Mouse (Mus musculus): Measurements from ENCODE around the gene P3h4.

P3h4 gene

DNA sequence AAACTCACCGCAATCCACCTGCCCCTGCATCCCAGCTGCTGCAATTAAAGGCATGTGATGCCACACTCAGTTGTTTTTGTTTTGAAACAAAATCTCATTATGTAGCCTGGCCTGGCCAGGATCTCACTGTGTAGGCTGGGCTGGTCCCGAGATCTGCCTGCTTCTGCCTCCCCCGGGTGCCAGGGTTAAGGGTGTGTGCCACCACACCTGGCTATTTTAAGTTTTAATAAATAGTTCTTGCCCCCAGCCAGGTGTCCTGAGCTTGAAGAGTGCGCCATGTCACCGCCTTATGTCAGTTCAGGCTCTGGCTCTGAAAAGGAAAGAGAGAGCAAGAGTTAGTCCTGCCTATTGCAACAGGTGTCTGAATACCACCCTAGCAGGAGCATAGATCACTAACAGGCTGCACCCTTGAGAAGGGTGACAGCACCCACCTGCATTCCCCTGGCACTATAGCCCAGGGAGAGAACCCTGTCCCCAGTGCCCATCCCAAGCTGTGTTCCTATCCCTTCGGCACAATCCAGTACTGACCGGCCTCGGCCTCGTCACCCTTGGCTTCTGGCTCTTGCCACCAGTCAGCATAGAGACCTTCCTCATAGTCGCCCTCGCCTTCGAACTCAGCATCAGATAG, 5.7 kb downstream of the P3h4 start:
- DNase-seq (ENCODE audit: low read depth, low spot score): no peak

GRCm38 (mm10) chr11:100408076-100408834, 6.4 kb downstream of the P3h4 start:
- DNase-seq (ENCODE audit: low read depth, low spot score): no peak

- DNase-seq (ENCODE audit: low read depth, low spot score): no peak
These were observed 7.5 kb downstream of the P3h4 start for GRCm38 (mm10) chr11:100406995-100407705.

DNA sequence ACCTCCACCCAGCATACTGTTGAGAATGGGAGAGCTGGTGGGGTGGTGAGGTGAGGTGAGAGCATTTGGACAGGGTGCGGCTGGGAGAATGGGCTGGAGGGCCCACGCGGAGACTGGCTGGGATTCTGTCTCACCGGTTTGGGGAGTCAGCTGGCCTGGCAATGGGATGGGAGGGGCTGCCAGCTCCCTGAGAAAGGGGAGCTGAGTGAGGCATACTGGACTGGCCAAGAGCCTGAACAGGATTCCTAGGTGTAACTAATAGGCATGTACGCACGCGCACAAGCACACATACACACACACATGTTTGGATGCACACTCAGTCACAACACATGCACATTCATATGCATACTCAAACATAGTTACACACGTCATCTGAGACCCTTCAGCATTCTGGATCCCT, 8.4 kb downstream of the P3h4 start:
- DNase-seq (ENCODE audit: low read depth, low spot score): no peak

DNA sequence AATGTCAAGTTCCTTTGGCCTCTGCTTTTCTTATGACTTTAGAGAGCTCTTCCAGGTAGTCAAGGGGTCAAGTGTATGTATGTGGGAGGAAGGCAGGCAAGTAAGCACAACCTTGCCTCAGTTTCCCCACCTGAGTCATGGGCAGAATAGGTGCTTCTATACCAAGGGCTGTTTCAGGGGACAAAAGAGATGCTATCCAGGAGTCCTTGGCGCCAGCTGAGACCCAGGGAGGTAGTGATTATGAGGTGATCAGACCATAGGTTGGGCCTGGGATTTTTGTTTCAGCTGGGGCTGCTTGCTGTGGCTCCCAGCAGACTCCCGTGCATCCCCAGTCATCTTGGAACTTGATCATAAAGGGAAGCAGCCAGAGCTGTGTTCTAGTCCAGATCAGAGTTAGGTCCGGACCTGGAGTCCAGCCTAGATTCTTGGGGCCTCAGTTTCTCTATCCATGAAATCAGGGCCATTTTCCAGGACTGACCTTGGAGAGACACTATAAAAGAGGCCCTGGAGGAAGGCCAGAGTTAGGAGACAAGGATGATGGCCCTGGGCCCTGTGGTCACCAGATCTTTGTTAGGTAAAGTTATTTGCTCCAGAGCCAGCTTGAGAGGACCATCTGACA, 10.1 kb downstream of the P3h4 start:
- DNase-seq (ENCODE audit: low read depth, low spot score): no peak

- no peak for DNase-seq (ENCODE audit: low read depth, low spot score)
These were observed 11.0 kb downstream of the P3h4 start for GRCm38 (mm10) chr11:100403445-100404134.

GRCm38 (mm10) chr11:100402682-100403081, 12.0 kb downstream of the P3h4 start:
- DNase-seq (ENCODE audit: low read depth, low spot score): no peak

- DNase-seq (ENCODE audit: low read depth, low spot score): no peak
These were observed 12.4 kb downstream of the P3h4 start for GRCm38 (mm10) chr11:100402240-100402639.

DNA sequence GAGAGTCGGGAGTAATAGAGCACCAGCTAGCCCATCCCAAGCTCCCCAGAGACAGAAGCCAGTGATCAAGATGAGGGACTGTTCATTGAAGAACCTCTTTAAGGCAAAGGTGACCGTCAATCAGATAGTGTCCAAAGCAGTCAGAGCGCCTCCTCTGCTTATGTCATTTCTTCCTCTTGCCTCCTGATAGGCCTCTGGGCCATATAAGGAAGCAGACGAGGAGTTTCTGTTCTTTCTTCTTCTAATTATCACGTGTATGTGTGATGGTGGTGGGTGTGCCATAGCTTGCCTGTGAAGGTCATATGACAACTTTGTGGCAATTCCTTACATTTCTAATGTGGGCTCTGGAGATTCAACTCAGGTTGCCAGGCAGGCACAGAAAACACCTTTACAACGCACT, 13.8 kb downstream of the P3h4 start:
- no peak for DNase-seq (ENCODE audit: low read depth, low spot score)

DNA sequence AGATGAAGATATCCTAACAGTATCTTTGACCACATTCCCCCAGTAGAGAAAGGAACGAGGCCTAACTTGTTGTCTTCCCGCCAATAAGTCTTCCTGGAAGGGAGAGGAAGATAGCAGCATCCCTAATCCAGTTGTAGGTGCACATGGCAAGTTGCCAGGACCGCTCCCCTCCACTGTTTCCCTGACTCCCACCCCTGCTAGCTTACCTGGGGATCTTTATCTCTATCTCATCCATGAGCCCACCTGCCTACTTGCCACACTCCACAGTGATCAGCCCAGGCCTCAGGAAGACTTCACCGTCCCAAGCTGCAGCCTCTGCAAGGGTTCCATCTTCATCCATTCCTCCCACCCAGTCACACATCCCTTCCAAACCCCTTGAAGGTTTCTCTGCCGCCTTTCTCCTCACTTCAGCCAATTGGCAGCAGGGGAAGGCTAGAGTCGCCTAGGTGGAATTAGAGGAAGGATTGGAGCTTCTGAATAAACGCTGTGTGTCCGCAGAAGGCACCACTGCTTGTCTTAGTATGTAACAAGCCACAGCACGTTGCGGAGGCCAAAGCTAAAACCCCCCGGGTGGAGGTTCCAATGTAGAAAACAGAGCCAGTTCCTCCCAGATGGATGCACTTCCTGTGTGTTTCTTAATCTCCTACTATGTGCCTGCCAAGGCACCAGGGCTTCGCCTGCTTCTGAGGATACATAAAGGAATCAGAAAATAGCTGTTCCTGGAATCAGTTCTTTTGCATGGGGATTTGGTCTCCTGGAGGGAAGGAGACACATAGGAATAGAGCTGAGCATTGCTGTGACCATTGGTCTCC, 14.7 kb downstream of the P3h4 start:
- DNase-seq (ENCODE audit: low read depth, low spot score): no peak

DNA sequence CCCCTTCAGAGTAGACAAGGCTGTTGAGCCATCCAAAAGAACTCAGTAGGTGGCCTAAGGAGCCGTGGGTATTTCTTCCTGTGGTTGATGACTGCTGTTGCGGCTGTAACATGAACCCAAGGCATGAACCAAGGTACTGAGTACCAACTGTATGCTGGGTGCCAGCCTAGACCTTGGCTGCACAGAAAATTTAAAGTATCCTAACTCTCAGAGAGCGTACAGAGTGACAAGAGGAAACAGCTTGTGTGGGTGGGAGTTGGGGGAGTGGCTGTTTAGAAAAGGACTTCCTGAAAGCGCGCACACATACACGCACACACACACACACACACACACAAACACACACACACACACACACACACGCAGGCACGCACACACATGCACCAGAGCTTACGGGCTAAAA, 15.3 kb downstream of the P3h4 start:
- no peak for DNase-seq (ENCODE audit: low read depth, low spot score)

GRCm38 (mm10) chr11:100398517-100398916, 16.1 kb downstream of the P3h4 start:
- DNase-seq (ENCODE audit: low read depth, low spot score): no peak

GRCm38 (mm10) chr11:100397600-100398389, 16.8 kb downstream of the P3h4 start, which contains the start of gene Jup:
Gene Jup, minus strand, starts transcription at chr11:100397763.
- peak; percentile 96 for DNase-seq (ENCODE audit: low read depth, low spot score)

DNA sequence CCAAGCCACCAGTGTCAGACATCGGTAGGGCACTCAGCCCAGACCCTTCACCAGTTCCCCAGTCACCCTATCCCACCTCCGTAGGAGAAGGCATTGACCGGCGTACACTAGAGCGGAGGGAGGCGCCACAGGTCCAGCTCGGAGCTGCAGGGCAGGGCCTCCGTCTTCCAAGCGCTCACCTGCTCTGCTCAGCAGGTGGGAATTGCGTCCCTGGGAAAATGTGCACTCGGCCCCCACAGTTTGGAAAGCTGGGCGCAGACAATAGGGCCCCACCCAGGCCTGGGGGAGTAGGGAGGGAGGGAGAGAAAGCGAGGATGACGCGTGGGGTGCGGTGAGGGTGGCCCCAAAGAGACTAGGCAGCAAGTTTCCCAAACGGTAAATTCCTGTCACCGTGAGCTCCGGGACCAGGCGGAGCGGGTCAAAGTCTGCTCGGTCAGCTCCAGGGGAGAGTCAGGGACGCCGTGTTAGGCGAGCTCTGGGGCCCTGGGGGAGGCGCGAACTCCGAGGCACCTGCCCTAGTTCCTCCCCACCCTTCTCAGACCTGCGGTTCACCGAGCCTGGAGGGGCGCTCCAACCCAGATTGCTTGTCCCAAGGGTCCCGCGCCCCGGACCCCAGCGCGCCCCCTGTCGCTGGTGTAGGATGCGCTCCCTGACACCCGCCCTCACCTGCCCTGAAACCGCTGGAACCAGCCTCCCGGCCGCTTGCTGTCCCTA, 17.6 kb downstream of the P3h4 start:
- no peak for DNase-seq (ENCODE audit: low read depth, low spot score)

DNA sequence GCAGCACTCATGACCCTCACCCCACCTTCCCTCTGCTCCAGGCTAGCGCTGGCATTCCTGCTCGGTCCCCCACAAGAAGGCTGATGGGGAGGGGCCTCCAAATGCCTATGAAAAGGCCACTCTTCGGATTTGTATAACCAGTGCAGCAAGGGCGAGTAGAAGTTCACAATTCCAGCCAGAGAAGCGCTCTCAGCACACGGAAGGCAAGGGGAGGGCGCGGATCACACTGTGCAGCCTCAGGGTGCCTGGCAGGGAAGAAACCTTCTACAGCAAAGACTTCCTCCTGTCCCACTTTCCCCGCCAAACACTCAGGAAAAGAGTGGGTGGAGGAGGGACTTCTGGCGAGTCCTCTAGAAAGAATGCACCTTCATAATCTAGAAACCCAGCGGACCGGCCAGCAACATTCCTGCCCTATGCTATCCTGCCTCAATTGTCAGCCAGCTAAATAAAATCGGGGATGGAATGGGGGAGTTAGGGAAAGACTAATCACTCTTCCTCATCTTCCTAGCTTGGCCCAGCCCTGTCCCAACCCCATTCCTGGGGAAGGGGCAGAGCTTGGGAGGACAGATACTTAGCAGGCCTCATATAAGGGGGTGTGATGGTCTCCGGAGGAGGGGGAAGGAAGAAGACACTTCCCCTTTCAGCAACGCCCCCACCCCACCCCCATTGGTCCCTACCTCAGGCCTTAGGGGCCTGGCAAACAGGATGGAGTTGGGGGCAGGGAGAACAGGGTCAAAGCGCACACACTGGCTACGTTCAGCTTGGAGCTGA, 18.6 kb downstream of the P3h4 start:
- no peak for DNase-seq (ENCODE audit: low read depth, low spot score)

DNA sequence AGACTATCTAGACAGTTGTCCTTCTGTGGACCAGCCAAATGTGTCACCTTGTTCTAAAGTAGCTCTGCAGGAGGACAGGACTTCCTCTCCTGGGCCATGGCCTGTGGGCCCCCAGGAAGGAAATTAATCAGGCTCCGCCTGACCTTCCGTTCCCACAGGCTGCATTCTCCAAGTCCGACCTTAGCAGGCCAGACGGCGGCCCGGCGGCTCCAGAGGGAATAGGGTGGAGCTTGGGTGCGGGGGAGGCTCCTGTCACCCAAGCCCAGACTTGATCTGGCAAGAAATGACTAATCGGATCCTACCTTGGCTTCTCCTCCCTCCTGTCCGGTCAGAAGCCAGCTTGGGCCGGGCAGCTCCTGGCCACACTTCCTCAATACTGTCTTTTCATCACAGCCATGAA, 19.4 kb downstream of the P3h4 start:
- no peak for DNase-seq (ENCODE audit: low read depth, low spot score)

GRCm38 (mm10) chr11:100394353-100395074, 20.1 kb downstream of the P3h4 start:
- no peak for DNase-seq (ENCODE audit: low read depth, low spot score)

DNA sequence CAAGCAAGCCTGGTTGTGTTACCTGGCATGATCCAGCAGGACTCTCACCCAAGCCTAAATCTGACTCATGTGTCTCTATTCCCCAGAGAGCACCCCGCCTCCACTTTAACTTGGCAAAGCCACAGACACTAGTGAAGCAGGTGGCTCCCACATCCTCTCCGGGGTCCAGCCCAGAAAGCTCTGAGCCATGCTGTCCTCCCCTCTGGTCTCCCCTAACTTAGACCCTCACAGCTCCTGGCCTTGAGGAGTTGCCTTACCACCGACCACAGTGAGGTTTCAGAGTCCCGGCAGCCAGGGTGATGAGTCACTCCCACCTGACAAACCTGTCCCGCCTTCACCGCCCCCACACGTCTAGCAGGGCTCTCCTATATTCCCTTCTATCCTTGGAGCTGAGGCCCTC, 20.9 kb downstream of the P3h4 start:
- no peak for DNase-seq (ENCODE audit: low read depth, low spot score)

Measured in retina, postnatal 7 days (tissue).